Mouse (Mus musculus): ENCODE measurements at regions not wholly inside any gene's neighbourhood (a gene's known extent, or its start where the extent isn't known, plus 50 kb on each side); places are given as distances from the start of the nearest gene placed in this dataset.

GRCm38 (mm10) chr3:118494611-118495010 is 67.3 kb upstream of the Dpyd start:
- no peak for DNase-seq (ENCODE audit: low read depth)

- no peak for DNase-seq (ENCODE audit: low read depth)
Measured at GRCm38 (mm10) chr3:118500234-118500633, 61.7 kb upstream of the Dpyd start.

GRCm38 (mm10) chr3:118507582-118508237 is 54.2 kb upstream of the Dpyd start:
- no peak for DNase-seq (ENCODE audit: low read depth)

- no peak for DNase-seq (ENCODE audit: low read depth)
Measured at GRCm38 (mm10) chr3:118510837-118511236, 51.1 kb upstream of the Dpyd start.

GRCm38 (mm10) chr3:118511969-118512368 is 50.0 kb upstream of the Dpyd start:
- DNase-seq (ENCODE audit: low read depth): no peak
